27 mouse cellular contexts compared by ENCODE assay signal in the genomic region with DNA sequence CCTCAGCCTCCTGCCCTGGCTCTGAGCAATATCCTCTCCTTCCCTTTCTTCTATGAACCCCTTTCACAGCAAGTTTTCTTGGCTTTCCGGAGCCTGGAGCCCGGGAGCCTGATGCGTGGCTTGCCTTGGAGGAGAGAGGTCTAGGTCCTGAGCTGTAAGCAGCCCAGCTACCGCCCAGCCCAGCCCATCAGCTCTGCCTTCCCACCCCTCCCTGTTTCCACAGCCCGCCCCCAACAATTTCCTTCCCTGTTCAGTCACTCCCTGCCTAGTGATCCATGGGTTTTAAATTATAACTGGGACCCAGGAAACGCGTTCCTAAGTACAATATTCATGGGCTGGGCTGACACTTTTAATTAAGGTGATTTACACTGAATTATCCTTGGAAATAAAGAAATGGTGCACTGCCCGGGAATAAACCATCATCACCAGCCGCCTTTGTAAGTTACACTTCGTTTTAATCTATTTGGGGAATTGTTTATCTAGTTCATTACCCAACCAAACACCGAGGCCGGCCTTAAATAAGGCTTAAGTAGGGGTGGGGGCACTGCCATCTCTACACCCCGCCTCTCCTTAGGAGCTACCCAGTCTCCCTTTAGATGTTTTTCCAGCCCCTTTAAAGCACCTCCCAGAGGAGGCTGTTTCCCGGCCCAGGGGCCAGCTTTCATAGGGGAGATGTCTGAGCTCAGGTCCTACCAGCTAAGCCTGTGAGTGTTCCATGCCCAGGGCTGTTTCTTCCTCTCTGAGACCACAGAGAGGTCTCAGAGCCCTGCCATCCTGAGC. TPM values are rescaled to one million over a fixed set of nuclear protein-coding genes. Genes with fewer than 3 reads are reported as not detected.
A peak's percentile ranks its signal among the peaks of the same experiment; 100 is the strongest.
DNase-seq lines count a peak whose midpoint lies in the region; ATAC-seq and TF ChIP-seq lines count a peak whose summit lies in the region.
"Had no signal": no experiment of that assay in that cellular context is flagged by ENCODE, and none has a peak within 500 bp of the region (broad histone marks: within the 10 kb centered on the region; RNA-seq: fewer than 3 reads in every experiment).

No protein-coding gene starts in this region.

- ATAC-seq in embryonic facial prominence, embryonic 13.5 days (ENCODE audit: insufficient number of reproducible peaks, insufficient read depth, low FRiP score, low TSS enrichment, low read depth): 0 out of 2 replicates have a peak, but pooled peaks have one; percentile 32
- ATAC-seq in kidney, postnatal 0 days (replicated peaks; ENCODE audit: low FRiP score, low read depth): peak; percentile 20; the same call in 1 of the 2 replicates
- ATAC-seq in neural tube, embryonic 14.5 days (ENCODE audit: low read depth): peak; percentile 56
- ATAC-seq: CD4-positive, CD25-positive, alpha-beta regulatory T cell, adult 4 months; forebrain, postnatal 0 days had no signal

- H3K36me3 ChIP-seq in embryonic facial prominence, embryonic 13.5 days: no peaks in the 10 kb centered on the region
- no peaks in the 10 kb centered on the region for H3K36me3 ChIP-seq in embryonic facial prominence, embryonic 10.5 days (replicated peaks)
- H3K36me3 ChIP-seq in kidney, postnatal 0 days (ENCODE audit: insufficient read depth, low read length): no peaks in the 10 kb centered on the region
- H3K36me3 ChIP-seq in limb, embryonic 10.5 days: no peaks in the 10 kb centered on the region
- no peaks in the 10 kb centered on the region for H3K36me3 ChIP-seq in neural tube, embryonic 14.5 days (ENCODE audit: control insufficient read depth, insufficient read depth, low read length)
- H3K36me3 ChIP-seq: embryonic facial prominence, embryonic 12.5 days; forebrain, embryonic 12.5 days; G1E; heart, embryonic 15.5 days had no signal

- no peak for TF ChIP-seq CTCF in kidney, postnatal 0 days (IDR thresholded peaks at IDR 0.05; ENCODE audit: low read depth)

- intact Hi-C loops in heart, postnatal 36 days (cut with DNase I): no loop called here

- WGBS in embryonic facial prominence, embryonic 13.5 days: 30% methylated on average over 14 of the region's 14 CpGs
- WGBS in embryonic facial prominence, embryonic 10.5 days: 45% methylated on average over 14 of the region's 14 CpGs
- 7% methylated on average over 14 of the region's 14 CpGs for WGBS in kidney, postnatal 0 days
- 23% methylated on average over 14 of the region's 14 CpGs for WGBS in limb, embryonic 10.5 days
- WGBS in neural tube, embryonic 14.5 days: 13% methylated on average over 14 of the region's 14 CpGs

- no peaks in the 10 kb centered on the region for H3K9me3 ChIP-seq in embryonic facial prominence, embryonic 13.5 days
- H3K9me3 ChIP-seq in embryonic facial prominence, embryonic 10.5 days: no peaks in the 10 kb centered on the region
- H3K9me3 ChIP-seq in kidney, postnatal 0 days (replicated peaks; ENCODE audit: low read length): no peaks in the 10 kb centered on the region
- H3K9me3 ChIP-seq in limb, embryonic 10.5 days (replicated peaks): no peaks in the 10 kb centered on the region
- no peaks in the 10 kb centered on the region for H3K9me3 ChIP-seq in neural tube, embryonic 14.5 days (ENCODE audit: control insufficient read depth, low read length)
- H3K9me3 ChIP-seq: embryonic facial prominence, embryonic 12.5 days; forebrain, embryonic 12.5 days; G1E; heart, embryonic 15.5 days; hindbrain, embryonic 10.5 days had no signal

- peaks cover 78% of the 10 kb centered on the region for H3K27me3 ChIP-seq in embryonic facial prominence, embryonic 13.5 days
- H3K27me3 ChIP-seq in embryonic facial prominence, embryonic 10.5 days (replicated peaks; ENCODE audit: low read depth, poor library complexity, severe bottlenecking): peaks cover 96% of the 10 kb centered on the region
- H3K27me3 ChIP-seq in kidney, postnatal 0 days (ENCODE audit: insufficient read depth, low read length): peaks cover 41% of the 10 kb centered on the region
- H3K27me3 ChIP-seq in limb, embryonic 10.5 days (ENCODE audit: low read depth, poor library complexity, severe bottlenecking): peaks cover 96% of the 10 kb centered on the region
- peaks cover 32% of the 10 kb centered on the region for H3K27me3 ChIP-seq in neural tube, embryonic 14.5 days (ENCODE audit: control insufficient read depth, insufficient read depth, low read length)

- no peak overlapping the region for H3K27ac ChIP-seq in embryonic facial prominence, embryonic 13.5 days
- H3K27ac ChIP-seq in embryonic facial prominence, embryonic 10.5 days (replicated peaks): no peak overlapping the region
- no peak overlapping the region for H3K27ac ChIP-seq in kidney, postnatal 0 days
- H3K27ac ChIP-seq in limb, embryonic 10.5 days: 0 out of 2 replicates have a peak overlapping the region, but pooled peaks have one; percentile 15
- H3K27ac ChIP-seq in neural tube, embryonic 14.5 days (ENCODE audit: low read depth, low read length): no peak overlapping the region
- H3K27ac ChIP-seq: embryonic facial prominence, embryonic 12.5 days; forebrain, embryonic 12.5 days; heart, adult 2 months; heart, embryonic 15.5 days; hindbrain, embryonic 10.5 days; hindbrain, embryonic 14.5 days had no signal

- no peak for DNase-seq in embryonic facial prominence, embryonic 10.5 days (ENCODE audit: low spot score)
- DNase-seq in kidney, postnatal 0 days (ENCODE audit: low spot score): peak; percentile 78
- DNase-seq in kidney, adult 9 months: no peak
- no peak for DNase-seq in limb, embryonic 10.5 days (ENCODE audit: low spot score)
- DNase-seq in adrenal gland, postnatal 25 days: no peak
- DNase-seq in heart, postnatal 36 days: no peak
- DNase-seq: adrenal gland, postnatal 10 days; B cell, adult 2 months; cerebellum, adult 18-20 months; cerebellum, postnatal 10 days; embryo, embryonic 11 days; forebrain, postnatal 0 days; gastrocnemius, postnatal 14 days; heart, adult 2 months; heart, postnatal 14 days had no signal

- peaks cover 20% of the 10 kb centered on the region for H3K4me1 ChIP-seq in embryonic facial prominence, embryonic 13.5 days
- peaks cover 48% of the 10 kb centered on the region for H3K4me1 ChIP-seq in embryonic facial prominence, embryonic 10.5 days
- H3K4me1 ChIP-seq in kidney, postnatal 0 days (replicated peaks; ENCODE audit: insufficient read depth, low read length): peaks cover 18% of the 10 kb centered on the region
- H3K4me1 ChIP-seq in limb, embryonic 10.5 days: peaks cover 44% of the 10 kb centered on the region
- peaks cover 19% of the 10 kb centered on the region for H3K4me1 ChIP-seq in neural tube, embryonic 14.5 days (ENCODE audit: control insufficient read depth, insufficient read depth, low read length)

- no peak overlapping the region for H3K4me3 ChIP-seq in embryonic facial prominence, embryonic 13.5 days
- no peak overlapping the region for H3K4me3 ChIP-seq in embryonic facial prominence, embryonic 10.5 days
- H3K4me3 ChIP-seq in kidney, postnatal 0 days (replicated peaks; ENCODE audit: low read depth, low read length): no peak overlapping the region
- no peak overlapping the region for H3K4me3 ChIP-seq in limb, embryonic 10.5 days
- no peak overlapping the region for H3K4me3 ChIP-seq in neural tube, embryonic 14.5 days (ENCODE audit: low read depth, low read length)
- H3K4me3 ChIP-seq: forebrain, embryonic 12.5 days; heart, adult 2 months; heart, embryonic 15.5 days; hindbrain, embryonic 10.5 days had no signal

- H3K4me2 ChIP-seq in embryonic facial prominence, embryonic 13.5 days: no peak overlapping the region
- no peak overlapping the region for H3K4me2 ChIP-seq in kidney, postnatal 0 days (ENCODE audit: low read length)
- no peak overlapping the region for H3K4me2 ChIP-seq in neural tube, embryonic 14.5 days (ENCODE audit: low read depth, low read length)
- H3K4me2 ChIP-seq: embryonic facial prominence, embryonic 12.5 days; forebrain, embryonic 12.5 days; heart, embryonic 11.5 days; heart, embryonic 15.5 days; hindbrain, embryonic 14.5 days had no signal

- no peak overlapping the region for H3K9ac ChIP-seq in embryonic facial prominence, embryonic 13.5 days
- H3K9ac ChIP-seq in kidney, postnatal 0 days (ENCODE audit: low read depth, low read length): no peak overlapping the region
- no peak overlapping the region for H3K9ac ChIP-seq in neural tube, embryonic 14.5 days (replicated peaks; ENCODE audit: low read depth, low read length)
- H3K9ac ChIP-seq: embryonic facial prominence, embryonic 12.5 days; forebrain, embryonic 12.5 days; forebrain, postnatal 0 days; heart, embryonic 15.5 days; hindbrain, embryonic 14.5 days had no signal

RNA-seq across cellular contexts. Expression of a gene that starts 50.3 kb away (rescaled TPM):
- 1.4 and 1.6 TPM in 2 replicates for polyA plus RNA-seq in embryonic facial prominence, embryonic 13.5 days (2015; fragmentation: Nextera tagmentation; extraction: Ambion mirVana)
- polyA plus RNA-seq in embryonic facial prominence, embryonic 10.5 days (2016; fragmentation: Nextera tagmentation; extraction: Ambion mirVana): 0.26 TPM in 2 replicates
- polyA plus RNA-seq in kidney, postnatal 0 days (2015; fragmentation: Nextera tagmentation; extraction: Ambion mirVana): 0.18 and 0.59 TPM in 2 replicates
- 0.09 and 0.25 TPM in 2 replicates for polyA plus RNA-seq in limb, embryonic 10.5 days (2016; fragmentation: Nextera tagmentation; extraction: Ambion mirVana)
- 0.46 and 0.86 TPM in 2 replicates for polyA plus RNA-seq in neural tube, embryonic 14.5 days (2014; fragmentation: Nextera tagmentation; extraction: Ambion mirVana)
- 4.8 and 4.9 TPM in 2 replicates for total RNA-seq in adrenal gland, postnatal 25 days (2021)
- total RNA-seq in heart, postnatal 36 days (2021): not detected
- total RNA-seq: common myeloid progenitor, adult 5-6 weeks; G1E; gastrocnemius, adult 18-20 months; gastrocnemius, postnatal 14 days; heart, adult 2 months had no signal
- polyA plus RNA-seq: CD4-positive, CD25-positive, alpha-beta regulatory T cell, adult 4 months; G1E had no signal

RNA-seq across cellular contexts. Expression of a gene that starts 50.5 kb away (rescaled TPM):
- 14.9 and 17.5 TPM in 2 replicates for polyA plus RNA-seq in embryonic facial prominence, embryonic 13.5 days (2015; fragmentation: Nextera tagmentation; extraction: Ambion mirVana)
- polyA plus RNA-seq in embryonic facial prominence, embryonic 10.5 days (2016; fragmentation: Nextera tagmentation; extraction: Ambion mirVana): 10.8 and 11.6 TPM in 2 replicates
- 34.4 and 40.5 TPM in 2 replicates for polyA plus RNA-seq in kidney, postnatal 0 days (2015; fragmentation: Nextera tagmentation; extraction: Ambion mirVana)
- 6.2 and 9.2 TPM in 2 replicates for polyA plus RNA-seq in limb, embryonic 10.5 days (2016; fragmentation: Nextera tagmentation; extraction: Ambion mirVana)
- 6.4 and 7.3 TPM in 2 replicates for polyA plus RNA-seq in neural tube, embryonic 14.5 days (2014; fragmentation: Nextera tagmentation; extraction: Ambion mirVana)
- total RNA-seq in adrenal gland, postnatal 25 days (2021): 86.4 and 94.3 TPM in 2 replicates
- total RNA-seq in heart, postnatal 36 days (2021): 10 to 100 TPM; 26.5 to 28.5 TPM
- total RNA-seq: common myeloid progenitor, adult 5-6 weeks had no signal
